Mouse (Mus musculus): ENCODE measurements around the gene Erc1.

The Erc1 gene

GRCm38 (mm10) chr6:119590872-119591271, 257.1 kb downstream of the Erc1 start:
- DNase-seq (ENCODE audit: low read depth, low spot score): no peak

DNA sequence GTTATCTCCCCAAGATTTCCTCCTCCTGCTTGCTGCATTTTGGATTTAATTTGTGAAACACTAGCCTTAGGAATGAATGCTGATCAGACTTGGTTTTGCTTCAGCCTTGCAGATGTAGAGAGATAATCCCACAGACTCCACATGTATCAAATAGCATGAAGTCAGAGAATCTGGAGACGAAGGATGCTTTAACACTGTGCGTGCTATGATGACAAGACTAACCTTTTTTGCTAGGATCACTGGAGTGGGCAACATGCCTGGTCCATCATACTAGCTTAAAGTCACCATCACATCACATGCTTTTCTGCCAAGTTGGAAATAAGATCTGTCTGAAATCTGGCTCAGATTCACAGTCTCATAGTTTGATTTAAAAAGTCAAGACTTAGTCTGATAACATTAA, 260.1 kb downstream of the Erc1 start:
- no peak for DNase-seq (ENCODE audit: low read depth, low spot score)

DNA sequence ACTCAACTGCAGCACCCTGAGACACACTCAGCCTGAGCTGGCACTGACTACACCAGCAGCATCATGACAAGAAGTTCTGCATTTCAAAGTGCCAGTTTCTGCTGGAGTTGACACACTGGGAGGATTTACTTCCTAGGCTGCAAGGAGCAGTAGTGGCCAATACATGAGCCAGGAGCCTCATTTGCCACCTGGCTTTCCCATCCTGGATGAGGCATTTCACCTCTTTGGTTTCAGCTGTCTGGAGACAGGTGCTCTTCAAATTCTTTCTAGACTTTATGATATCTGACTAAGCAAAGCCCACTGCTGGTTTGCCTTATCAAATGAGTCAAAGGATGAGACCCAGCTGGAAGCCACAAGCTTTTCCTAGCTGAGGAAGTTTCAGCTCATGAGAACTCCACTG, 260.5 kb downstream of the Erc1 start:
- DNase-seq (ENCODE audit: low read depth, low spot score): no peak

GRCm38 (mm10) chr6:119585652-119586375, 262.2 kb downstream of the Erc1 start:
- no peak for DNase-seq (ENCODE audit: low read depth, low spot score)

DNA sequence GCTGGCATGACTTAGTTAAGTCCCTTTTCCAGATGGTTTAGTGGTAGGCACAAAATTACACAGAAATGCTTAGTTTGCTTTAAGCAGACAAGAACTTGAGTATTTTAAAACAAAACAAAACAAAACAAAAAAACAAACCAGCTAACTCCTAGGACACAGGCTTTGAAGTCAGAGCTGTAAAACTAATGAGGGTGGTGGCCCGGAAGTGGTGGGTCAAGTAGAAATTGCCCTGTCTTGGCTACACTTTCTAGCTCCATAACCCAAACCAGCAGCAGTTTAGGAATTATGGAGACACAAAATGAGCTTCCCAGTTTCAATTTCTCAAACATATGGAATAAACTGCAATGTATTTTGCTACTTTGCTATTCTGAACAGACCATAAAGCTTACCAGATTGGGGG, 263.9 kb downstream of the Erc1 start:
- no peak for DNase-seq (ENCODE audit: low read depth, low spot score)

DNA sequence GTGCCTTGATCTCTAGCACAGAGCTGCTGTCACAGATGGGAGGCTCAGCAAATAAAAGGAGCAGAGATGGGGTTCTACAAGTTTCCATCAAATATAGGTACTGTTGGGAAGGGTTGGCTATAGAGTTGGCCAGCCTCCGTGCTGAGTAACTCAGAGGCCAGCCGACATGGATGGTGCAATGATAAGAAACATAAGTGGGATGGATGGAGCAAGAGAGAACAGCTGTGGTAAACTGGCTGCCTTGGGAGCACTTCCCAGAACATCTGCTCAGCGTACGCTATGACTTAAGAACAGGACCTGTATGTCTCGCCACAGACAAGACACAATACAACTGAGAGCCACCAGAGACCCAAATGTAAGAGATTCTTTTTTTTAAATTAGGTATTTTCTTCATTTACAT, 264.8 kb downstream of the Erc1 start:
- no peak for DNase-seq (ENCODE audit: low read depth, low spot score)

DNA sequence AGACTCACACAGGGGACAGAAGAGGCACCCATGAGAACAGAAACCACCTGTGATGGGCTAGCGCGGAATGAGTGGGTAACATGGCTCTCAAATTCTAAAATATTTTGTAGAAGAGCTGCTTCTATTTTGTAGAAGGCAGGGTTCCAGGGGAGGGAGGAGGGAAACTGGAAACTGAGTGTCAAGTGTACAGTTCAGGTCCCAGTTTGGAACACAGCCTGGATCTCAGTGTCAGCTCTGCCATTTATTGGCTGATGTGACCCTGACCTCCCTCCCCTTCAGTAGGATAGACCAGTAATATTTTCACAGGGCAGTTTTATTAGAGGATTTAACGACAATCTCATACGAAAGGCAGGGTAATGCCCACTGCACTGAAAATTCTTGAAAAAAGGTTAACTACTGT, 271.3 kb downstream of the Erc1 start:
- DNase-seq (ENCODE audit: low read depth, low spot score): peak; percentile 34

GRCm38 (mm10) chr6:119575331-119575730, 272.6 kb downstream of the Erc1 start:
- DNase-seq (ENCODE audit: low read depth, low spot score): peak; percentile 66

DNA sequence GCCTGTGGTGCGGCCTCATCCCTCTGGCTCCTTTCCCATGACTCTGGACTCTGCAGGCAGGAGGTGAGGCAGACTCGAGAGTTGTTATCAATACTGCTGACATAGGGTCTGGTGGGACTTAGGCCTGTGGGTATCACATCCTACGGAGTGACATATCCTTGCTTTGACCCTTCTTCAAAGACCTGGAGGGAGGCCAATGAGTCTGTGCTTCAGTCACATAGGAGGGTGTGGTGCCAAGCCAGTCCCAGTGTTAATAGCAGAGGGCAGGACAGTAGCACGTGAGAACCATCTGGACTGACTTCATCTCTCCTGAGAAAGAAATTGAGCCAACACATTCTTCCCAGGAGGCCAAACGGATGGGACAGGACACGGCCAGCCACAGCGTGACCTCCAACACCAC, 275.7 kb downstream of the Erc1 start:
- DNase-seq (ENCODE audit: low read depth, low spot score): peak; percentile 26

DNA sequence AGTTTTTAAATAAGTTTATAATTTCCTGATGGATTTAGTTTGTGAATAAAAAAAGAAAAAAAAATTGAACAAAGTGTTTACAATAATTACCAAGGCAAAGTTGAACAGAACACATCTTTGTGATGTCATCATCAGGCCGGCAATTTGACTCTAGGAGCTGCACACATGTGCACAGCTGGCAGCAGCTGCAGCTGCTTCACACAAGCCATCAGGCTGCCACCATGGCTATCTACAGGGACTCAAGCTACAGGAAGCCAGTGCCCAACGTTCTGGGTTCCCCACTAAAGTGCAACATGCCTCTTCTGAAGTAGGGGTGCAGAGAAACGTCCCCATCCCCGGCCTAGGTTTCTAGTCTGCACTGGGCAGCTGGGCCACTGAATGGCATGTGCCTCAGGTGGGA, 277.2 kb downstream of the Erc1 start:
- no peak for DNase-seq (ENCODE audit: low read depth, low spot score)

DNA sequence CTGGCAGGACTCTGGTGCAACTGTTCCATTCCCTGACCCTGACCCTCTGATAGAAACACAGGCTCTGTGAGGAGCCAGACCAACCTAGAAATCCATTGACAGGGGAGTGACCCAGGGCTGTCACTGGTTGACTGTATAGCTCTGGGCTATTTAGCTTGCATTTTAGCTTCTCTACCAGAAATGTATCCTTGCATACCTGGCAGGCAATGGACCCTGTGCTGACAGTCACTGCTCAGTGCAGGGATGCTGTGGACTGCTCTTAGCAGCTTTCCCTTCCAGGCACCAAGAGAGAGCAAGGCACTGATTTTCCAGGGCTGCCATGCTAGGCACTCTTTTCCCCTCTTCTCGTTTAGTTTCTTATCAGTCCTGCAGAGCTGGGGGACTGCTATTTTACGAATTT, 279.6 kb downstream of the Erc1 start:
- no peak for DNase-seq (ENCODE audit: low read depth, low spot score)

DNA sequence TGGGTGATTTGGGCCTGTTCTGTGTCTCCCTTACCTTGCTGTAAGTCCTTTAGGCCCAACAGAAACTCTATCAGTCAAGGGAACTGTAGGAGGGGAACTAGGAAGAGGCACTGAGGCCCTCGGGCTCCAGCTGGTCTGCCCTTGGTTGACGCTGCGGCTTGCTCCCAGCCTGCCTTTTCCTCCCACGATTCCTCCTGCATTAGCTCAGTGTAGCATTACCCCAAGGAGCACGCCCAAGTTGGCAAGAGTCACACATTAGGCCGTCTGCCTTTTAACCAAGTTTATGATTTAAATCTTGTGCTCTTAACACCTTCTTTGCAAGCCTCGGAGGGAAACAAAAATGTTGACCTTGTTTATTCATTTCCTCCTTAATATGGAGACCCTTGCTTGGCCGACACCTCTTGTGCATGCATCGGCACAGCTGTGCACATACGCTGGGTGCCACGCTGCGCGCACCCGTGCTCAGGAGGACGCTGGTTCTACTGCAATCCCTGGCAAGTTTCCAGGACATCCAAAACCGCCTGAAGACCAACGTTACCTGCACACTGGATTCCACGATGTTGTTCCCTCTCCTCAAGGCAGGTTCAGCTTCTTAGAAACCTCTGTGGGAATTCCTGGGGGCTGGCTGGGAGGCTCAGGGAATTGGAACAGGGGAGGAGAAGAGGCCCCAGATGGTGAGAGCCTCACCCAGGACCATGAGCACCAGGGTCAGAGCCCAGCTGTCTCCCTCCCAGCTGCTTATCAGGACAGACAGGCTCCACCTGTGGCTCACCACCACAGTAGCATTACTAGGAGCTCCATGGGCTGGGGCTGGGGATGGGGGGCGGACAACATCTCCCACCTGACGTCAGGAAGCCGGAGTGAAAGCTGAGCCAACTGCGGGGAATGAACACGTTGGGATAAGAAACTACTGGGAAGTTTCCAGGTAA, 282.3 kb downstream of the Erc1 start:
- DNase-seq (ENCODE audit: low read depth, low spot score): no peak

DNA sequence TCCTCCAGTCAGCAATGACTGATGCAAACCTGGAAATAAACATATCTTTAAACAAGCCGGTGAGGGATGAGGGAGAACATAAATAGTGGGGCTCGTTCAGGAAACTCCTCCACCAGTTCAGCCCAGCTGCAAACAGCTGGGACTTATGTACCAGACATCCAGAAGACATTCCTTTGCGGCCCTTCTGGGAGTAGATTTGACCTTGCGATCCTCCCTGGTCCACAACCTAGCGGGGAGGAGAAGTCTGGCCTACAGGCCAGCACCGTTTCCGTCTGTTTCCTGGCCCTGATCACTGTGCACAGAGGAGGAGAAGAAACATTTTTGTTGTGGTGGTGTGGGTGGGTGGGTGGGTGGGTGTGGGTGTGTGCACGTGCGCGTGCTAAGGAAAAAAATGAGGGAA, 285.4 kb downstream of the Erc1 start:
- DNase-seq (ENCODE audit: low read depth, low spot score): no peak

DNA sequence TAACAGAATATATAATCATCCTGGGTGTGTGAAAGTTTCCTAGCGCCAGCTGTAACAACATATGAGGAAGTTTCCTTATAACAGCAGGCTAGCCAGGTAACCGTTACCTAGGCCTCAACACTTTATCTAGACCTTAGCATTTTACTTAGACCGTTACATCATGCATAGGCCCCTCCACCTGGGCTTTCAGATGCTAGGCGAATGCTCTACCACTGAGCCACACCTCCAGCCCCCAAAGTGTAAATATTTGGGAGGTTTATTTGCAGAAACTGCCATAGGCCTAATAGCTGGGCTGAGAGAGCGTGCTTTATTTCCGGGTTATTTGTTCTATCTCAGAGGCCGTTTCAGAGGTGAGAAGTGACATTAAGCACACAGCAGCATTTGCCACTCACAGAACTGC, 289.1 kb downstream of the Erc1 start:
- no peak for DNase-seq (ENCODE audit: low read depth, low spot score)

- DNase-seq (ENCODE audit: low read depth, low spot score): no peak
Measured at GRCm38 (mm10) chr6:119554439-119554838, 293.5 kb downstream of the Erc1 start.

- DNase-seq (ENCODE audit: low read depth, low spot score): no peak
Measured at GRCm38 (mm10) chr6:119544518-119544864, 303.5 kb downstream of the Erc1 start.

GRCm38 (mm10) chr6:119543803-119544517, 304.0 kb downstream of the Erc1 start, which contains the start of gene Wnt5b:
Wnt5b (minus strand) TSS chr6:119544347.
- DNase-seq (ENCODE audit: low read depth, low spot score): no peak

GRCm38 (mm10) chr6:119543456-119543802, 304.5 kb downstream of the Erc1 start:
- no peak for DNase-seq (ENCODE audit: low read depth, low spot score)

DNA sequence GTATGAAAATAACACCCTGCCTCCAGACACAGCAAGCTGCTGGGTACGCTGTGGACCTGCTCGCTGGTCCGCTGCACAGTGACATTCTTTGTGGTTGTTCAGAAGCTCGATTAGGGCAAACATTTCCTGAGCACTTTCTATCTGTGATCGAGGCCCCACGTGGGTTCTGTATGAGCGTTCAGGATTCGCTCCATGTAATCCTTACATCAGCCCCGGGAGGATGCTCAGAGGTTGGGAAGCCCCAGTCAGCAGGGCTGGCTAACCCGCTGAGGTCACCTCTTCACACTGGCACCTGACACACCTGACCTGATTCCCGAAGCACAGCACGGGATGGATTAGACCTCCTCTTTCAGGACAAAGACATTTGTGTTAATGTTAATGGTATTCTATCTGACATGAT, 312.1 kb downstream of the Erc1 start:
- no peak for DNase-seq (ENCODE audit: low read depth, low spot score)

DNA sequence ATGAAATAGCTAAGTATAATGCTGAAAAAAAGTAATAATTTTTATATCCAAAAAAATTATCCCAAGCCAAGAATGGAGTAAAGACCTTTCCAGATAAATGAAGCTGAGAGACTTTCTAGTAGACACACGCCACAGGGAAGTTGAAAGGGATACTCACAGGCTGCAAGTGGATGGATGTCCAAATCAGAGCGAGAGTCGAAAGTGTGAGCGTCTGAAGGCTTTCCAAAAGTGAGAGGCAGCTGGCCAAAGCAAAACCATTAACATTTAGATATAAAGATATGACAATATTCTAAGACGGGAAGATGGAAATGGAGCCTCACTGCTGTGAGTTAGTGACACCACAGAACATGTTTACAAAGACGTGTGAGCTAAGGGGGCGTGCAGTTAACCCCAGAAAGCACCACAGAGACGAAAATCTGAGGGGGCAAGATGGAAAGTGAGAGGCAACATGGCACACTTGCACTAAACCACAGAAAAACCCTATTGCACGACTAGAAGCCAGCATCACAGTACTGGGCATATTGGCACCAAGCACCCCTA, 314.7 kb downstream of the Erc1 start:
- DNase-seq (ENCODE audit: low read depth, low spot score): no peak

- no peak for DNase-seq (ENCODE audit: low read depth, low spot score)
Measured at GRCm38 (mm10) chr6:119529659-119530058, 318.3 kb downstream of the Erc1 start.

- peak; percentile 25 for DNase-seq (ENCODE audit: low read depth, low spot score)
Measured at GRCm38 (mm10) chr6:119526498-119526897, 321.5 kb downstream of the Erc1 start.

Measured in skeletal muscle tissue, adult 2 months (tissue).